Mouse (Mus musculus) cerebellum, adult 8-10 months (tissue): ENCODE measurements at regions not wholly inside any gene's neighbourhood (a gene's known extent, or its start where the extent isn't known, plus 50 kb on each side); places are given as distances from the start of the nearest gene placed in this dataset.

Experiments
- DNase-seq: peaks from one replicate; pipeline ENCODE4 v3.0.0; 2022

- no peak for DNase-seq
Observed at GRCm38 (mm10) chr10:110654070-110654469, 91.2 kb upstream of the E2f7 start.

- DNase-seq, result no peak
Observed at GRCm38 (mm10) chr10:110658153-110658695, 87.0 kb upstream of the E2f7 start.

- DNase-seq, result no peak
Observed at GRCm38 (mm10) chr10:110676503-110676902, 68.7 kb upstream of the E2f7 start.
